Mouse (Mus musculus): ENCODE data around the gene Nlrc4. TPM values are rescaled to one million over a fixed set of nuclear protein-coding genes. Genes with fewer than 3 reads are reported as not detected.
"Not testable (repeated sequence)": the region's sequence is repeated elsewhere in the genome, so short reads cannot be mapped to it uniquely, and the experiment has no call there.

The Nlrc4 gene
- 1.7 and 3.2 TPM in 2 replicates for total RNA-seq (2017)

GRCm38 (mm10) chr17:74458711-74459408, at the start of gene Nlrc4:
TSS of gene Nlrc4 (minus strand) at chr17:74459142.
- ATAC-seq (replicated peaks in 1 of 2; ENCODE audit: insufficient read depth in 1 of 2, low FRiP score in 2 of 2, low TSS enrichment in 1 of 2, low read depth in 1 of 2, poor library complexity in 2 of 2, severe bottlenecking in 2 of 2) = peak; percentile 61 to 87; a peak in 3 of 4 replicates

- peak; percentile 29 to 37; a peak in 1 of 4 replicates for ATAC-seq (replicated peaks in 1 of 2; ENCODE audit: insufficient read depth in 1 of 2, low FRiP score in 2 of 2, low TSS enrichment in 1 of 2, low read depth in 1 of 2, poor library complexity in 2 of 2, severe bottlenecking in 2 of 2)
Measured at GRCm38 (mm10) chr17:74508600-74508999, 49.7 kb upstream of the Nlrc4 start.

GRCm38 (mm10) chr17:74507934-74508333, 49.0 kb upstream of the Nlrc4 start:
- no peak for ATAC-seq (replicated peaks in 1 of 2; ENCODE audit: insufficient read depth in 1 of 2, low FRiP score in 2 of 2, low TSS enrichment in 1 of 2, low read depth in 1 of 2, poor library complexity in 2 of 2, severe bottlenecking in 2 of 2)

GRCm38 (mm10) chr17:74501085-74501484, 42.1 kb upstream of the Nlrc4 start:
- ATAC-seq (replicated peaks in 1 of 2; ENCODE audit: insufficient read depth in 1 of 2, low FRiP score in 2 of 2, low TSS enrichment in 1 of 2, low read depth in 1 of 2, poor library complexity in 2 of 2, severe bottlenecking in 2 of 2) = no peak

GRCm38 (mm10) chr17:74500204-74500603, 41.3 kb upstream of the Nlrc4 start:
- no peak for ATAC-seq (replicated peaks in 1 of 2; ENCODE audit: insufficient read depth in 1 of 2, low FRiP score in 2 of 2, low TSS enrichment in 1 of 2, low read depth in 1 of 2, poor library complexity in 2 of 2, severe bottlenecking in 2 of 2)

- ATAC-seq (replicated peaks in 1 of 2; ENCODE audit: insufficient read depth in 1 of 2, low FRiP score in 2 of 2, low TSS enrichment in 1 of 2, low read depth in 1 of 2, poor library complexity in 2 of 2, severe bottlenecking in 2 of 2) = no peak
Measured at GRCm38 (mm10) chr17:74491565-74491964, 32.6 kb upstream of the Nlrc4 start.

- ATAC-seq (replicated peaks in 1 of 2; ENCODE audit: insufficient read depth in 1 of 2, low FRiP score in 2 of 2, low TSS enrichment in 1 of 2, low read depth in 1 of 2, poor library complexity in 2 of 2, severe bottlenecking in 2 of 2) = no peak
Measured at GRCm38 (mm10) chr17:74489901-74490220, 30.9 kb upstream of the Nlrc4 start.

- peak; percentile 100 for ATAC-seq (replicated peaks in 1 of 2; ENCODE audit: insufficient read depth in 1 of 2, low FRiP score in 2 of 2, low TSS enrichment in 1 of 2, low read depth in 1 of 2, poor library complexity in 2 of 2, severe bottlenecking in 2 of 2)
Measured at GRCm38 (mm10) chr17:74489024-74489900, 30.3 kb upstream of the Nlrc4 start, which contains the start of gene Yipf4. TSS of gene Yipf4 (plus strand) at chr17:74489493.

GRCm38 (mm10) chr17:74480361-74481069, 21.6 kb upstream of the Nlrc4 start:
- ATAC-seq (replicated peaks in 1 of 2; ENCODE audit: insufficient read depth in 1 of 2, low FRiP score in 2 of 2, low TSS enrichment in 1 of 2, low read depth in 1 of 2, poor library complexity in 2 of 2, severe bottlenecking in 2 of 2) = no peak

GRCm38 (mm10) chr17:74470133-74470532, 11.2 kb upstream of the Nlrc4 start:
- not testable (repeated sequence) for ATAC-seq (replicated peaks in 1 of 2; ENCODE audit: insufficient read depth in 1 of 2, low FRiP score in 2 of 2, low TSS enrichment in 1 of 2, low read depth in 1 of 2, poor library complexity in 2 of 2, severe bottlenecking in 2 of 2)

GRCm38 (mm10) chr17:74467981-74468380, 9.0 kb upstream of the Nlrc4 start:
- not testable (repeated sequence) for ATAC-seq (replicated peaks in 1 of 2; ENCODE audit: insufficient read depth in 1 of 2, low FRiP score in 2 of 2, low TSS enrichment in 1 of 2, low read depth in 1 of 2, poor library complexity in 2 of 2, severe bottlenecking in 2 of 2)

- ATAC-seq (replicated peaks in 1 of 2; ENCODE audit: insufficient read depth in 1 of 2, low FRiP score in 2 of 2, low TSS enrichment in 1 of 2, low read depth in 1 of 2, poor library complexity in 2 of 2, severe bottlenecking in 2 of 2) = no peak
Measured at GRCm38 (mm10) chr17:74463510-74463909, 4.6 kb upstream of the Nlrc4 start.

GRCm38 (mm10) chr17:74457972-74458677, 817 bp downstream of the Nlrc4 start:
- ATAC-seq (replicated peaks in 1 of 2; ENCODE audit: insufficient read depth in 1 of 2, low FRiP score in 2 of 2, low TSS enrichment in 1 of 2, low read depth in 1 of 2, poor library complexity in 2 of 2, severe bottlenecking in 2 of 2) = no peak

GRCm38 (mm10) chr17:74456825-74457224, 2.1 kb downstream of the Nlrc4 start:
- no peak for ATAC-seq (replicated peaks in 1 of 2; ENCODE audit: insufficient read depth in 1 of 2, low FRiP score in 2 of 2, low TSS enrichment in 1 of 2, low read depth in 1 of 2, poor library complexity in 2 of 2, severe bottlenecking in 2 of 2)

- ATAC-seq (replicated peaks in 1 of 2; ENCODE audit: insufficient read depth in 1 of 2, low FRiP score in 2 of 2, low TSS enrichment in 1 of 2, low read depth in 1 of 2, poor library complexity in 2 of 2, severe bottlenecking in 2 of 2) = no peak
Measured at GRCm38 (mm10) chr17:74455426-74455825, 3.5 kb downstream of the Nlrc4 start.

- no peak for ATAC-seq (replicated peaks in 1 of 2; ENCODE audit: insufficient read depth in 1 of 2, low FRiP score in 2 of 2, low TSS enrichment in 1 of 2, low read depth in 1 of 2, poor library complexity in 2 of 2, severe bottlenecking in 2 of 2)
Measured at GRCm38 (mm10) chr17:74454660-74455059, 4.3 kb downstream of the Nlrc4 start.

GRCm38 (mm10) chr17:74453928-74454327, 5.0 kb downstream of the Nlrc4 start:
- no peak; a peak in 1 of 4 replicates for ATAC-seq (replicated peaks in 1 of 2; ENCODE audit: insufficient read depth in 1 of 2, low FRiP score in 2 of 2, low TSS enrichment in 1 of 2, low read depth in 1 of 2, poor library complexity in 2 of 2, severe bottlenecking in 2 of 2)
